Mouse (Mus musculus) kidney, adult 2 months (tissue): ENCODE data around the gene Synpo2l.

Source experiments
- CTCF ChIP-seq: fragments of 200-500 bp; conservative IDR thresholded peaks from 2 replicates; pipeline ENCODE4 v1.5.1; 2011; ENCODE audit warnings: low read depth, mild to moderate bottlenecking, control low read depth, low read length, moderate library complexity, mixed read lengths; ENCODE audit not compliant: insufficient read depth, insufficient read length
- POLR2A ChIP-seq: fragments of 200-500 bp; IDR thresholded peaks from one replicate; pipeline ENCODE4 v1.6.1; 2011; ENCODE audit warnings: low read depth, low read length, control low read depth

DNA sequence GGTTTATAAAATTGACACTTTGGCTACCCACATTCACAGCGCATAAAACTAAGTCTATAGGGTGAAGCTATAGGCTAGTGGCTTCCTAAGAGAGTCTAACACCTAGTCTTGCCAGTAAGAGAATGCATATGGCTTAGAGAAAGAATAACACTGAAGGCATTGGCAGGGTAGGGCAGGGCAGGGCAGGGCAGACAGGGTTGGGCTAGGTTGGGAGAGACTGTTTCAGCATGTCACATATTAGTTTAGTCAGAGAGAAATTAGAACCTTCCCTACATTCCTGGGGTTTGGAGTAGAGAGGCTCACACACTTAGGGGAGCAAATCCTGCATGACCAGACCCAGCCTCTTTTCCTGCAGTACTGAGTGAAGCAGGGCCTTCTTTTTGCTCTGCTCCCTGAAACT is 685 bp downstream of the Synpo2l start:
- no peak for TF ChIP-seq CTCF
- no peak for TF ChIP-seq POLR2A
